In the genomic region with DNA sequence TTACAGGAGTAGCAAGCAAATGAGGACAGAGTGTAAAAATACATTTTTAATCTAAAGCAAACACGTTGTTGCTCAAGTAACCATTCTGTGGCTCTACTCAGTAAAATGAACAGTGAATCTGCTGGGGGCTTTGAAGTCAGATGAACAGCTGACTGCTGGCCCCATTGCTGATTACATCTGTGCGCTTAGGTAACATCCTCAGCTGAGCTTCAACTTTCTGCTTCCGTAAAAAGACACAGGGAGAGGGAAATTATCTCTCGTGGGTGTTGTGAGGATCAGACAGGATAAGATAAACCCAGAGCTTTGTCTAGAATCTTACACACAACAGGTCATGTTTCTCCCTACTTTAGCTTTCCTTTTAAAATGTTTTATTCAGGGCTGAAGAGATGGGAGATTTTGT, we compare ENCODE assay signal across 21 mouse cellular contexts.
DNase-seq lines count a peak whose midpoint lies in the region; ATAC-seq and TF ChIP-seq lines count a peak whose summit lies in the region.
"Had no signal": no experiment of that assay in that cellular context is flagged by ENCODE, and none has a peak within 500 bp of the region (broad histone marks: within the 10 kb centered on the region; RNA-seq: fewer than 3 reads in every experiment).

No protein-coding gene starts in this region.

- DNase-seq in left cerebral cortex, adult 2 months (ENCODE audit: extremely low spot score in 1 of 2, low spot score in 2 of 2), result no peak
- no peak for DNase-seq in left cerebral cortex, adult 8-10 months (ENCODE audit: low spot score in 2 of 2)
- DNase-seq in cerebellum, postnatal 36 days, result no peak
- no peak for DNase-seq in spleen, postnatal 36 days (ENCODE audit: low spot score in 2 of 2)
- DNase-seq in urinary bladder, adult 18-20 months (ENCODE audit: low spot score in 2 of 2), result no peak
- DNase-seq: adrenal gland, adult 8-10 months; adrenal gland, postnatal 36 days; cerebellum, adult 11 months; cerebellum, adult 8-10 months; cerebellum, postnatal 14 days; gastrocnemius, adult 2 months; gastrocnemius, postnatal 25 days; heart, postnatal 10 days; heart, postnatal 4 days had no signal

- peak overlapping the region; percentile 40; the same call in 1 of the 2 replicates for H3K27ac ChIP-seq in left cerebral cortex, adult 2 months
- H3K27ac ChIP-seq: embryonic facial prominence, embryonic 12.5 days; forebrain, embryonic 15.5 days; gastrocnemius, adult 2 months; hindbrain, embryonic 12.5 days had no signal

- H3K4me3 ChIP-seq in left cerebral cortex, adult 2 months, result no peak overlapping the region
- H3K4me3 ChIP-seq: embryonic facial prominence, embryonic 12.5 days; forebrain, embryonic 15.5 days; gastrocnemius, adult 2 months; hindbrain, embryonic 12.5 days had no signal

- intact Hi-C loops in left cerebral cortex, adult 2 months (cut with DNase I), result no loop called here

- no peak for TF ChIP-seq CTCF in left cerebral cortex, adult 2 months (IDR thresholded peaks at IDR 0.05)

- peak; percentile 47 for ATAC-seq in CD4-positive, CD25-positive, alpha-beta regulatory T cell, adult 4 months
- peak; percentile 67 for ATAC-seq in inflammation-experienced regulatory T-cells, adult 6 months
- ATAC-seq: forebrain, embryonic 15.5 days; hindbrain, embryonic 16.5 days; Patski had no signal
